Mouse (Mus musculus) left cerebral cortex, adult 11 months (tissue): ENCODE results near the gene Stard3.

Experiments
- DNase-seq: peaks from one replicate; pipeline ENCODE4 v3.0.0; 2022; ENCODE audit warnings: low spot score

Gene Stard3

GRCm38 (mm10) chr11:98329081-98329959, 28.8 kb upstream of the Stard3 start, which contains the start of gene Neurod2:
Gene Neurod2 (minus strand): TSS chr11:98329648.
- DNase-seq: no peak

- DNase-seq: no peak
Measured at GRCm38 (mm10) chr11:98329960-98330744, 28.0 kb upstream of the Stard3 start.

GRCm38 (mm10) chr11:98330745-98331204, 27.4 kb upstream of the Stard3 start:
- DNase-seq: no peak

- DNase-seq: no peak
Measured at GRCm38 (mm10) chr11:98331401-98331800, 26.8 kb upstream of the Stard3 start.

- no peak for DNase-seq
Measured at GRCm38 (mm10) chr11:98332186-98332585, 26.0 kb upstream of the Stard3 start.

GRCm38 (mm10) chr11:98332841-98333240, 25.3 kb upstream of the Stard3 start:
- no peak for DNase-seq

- DNase-seq: no peak
Measured at GRCm38 (mm10) chr11:98333263-98333696, 24.9 kb upstream of the Stard3 start.

- DNase-seq: no peak
Measured at GRCm38 (mm10) chr11:98333981-98334741, 24.0 kb upstream of the Stard3 start.

- DNase-seq: no peak
Measured at GRCm38 (mm10) chr11:98335250-98335649, 22.9 kb upstream of the Stard3 start.

GRCm38 (mm10) chr11:98336245-98337107, 21.7 kb upstream of the Stard3 start:
- DNase-seq: no peak

- DNase-seq: no peak
Measured at GRCm38 (mm10) chr11:98338507-98338961, 19.6 kb upstream of the Stard3 start.

GRCm38 (mm10) chr11:98339071-98339501, 19.1 kb upstream of the Stard3 start:
- DNase-seq: no peak

- no peak for DNase-seq
Measured at GRCm38 (mm10) chr11:98339679-98340287, 18.4 kb upstream of the Stard3 start.

GRCm38 (mm10) chr11:98340597-98340996, 17.6 kb upstream of the Stard3 start:
- no peak for DNase-seq

- no peak for DNase-seq
Measured at GRCm38 (mm10) chr11:98341174-98341573, 17.0 kb upstream of the Stard3 start.

- DNase-seq: peak; percentile 93
Measured at GRCm38 (mm10) chr11:98342000-98342945, 15.9 kb upstream of the Stard3 start.

GRCm38 (mm10) chr11:98345253-98345652, 12.9 kb upstream of the Stard3 start:
- no peak for DNase-seq

- DNase-seq: no peak
Measured at GRCm38 (mm10) chr11:98346168-98346567, 12.0 kb upstream of the Stard3 start.

- no peak for DNase-seq
Measured at GRCm38 (mm10) chr11:98347385-98348082, 10.6 kb upstream of the Stard3 start.
